Mouse (Mus musculus): ENCODE results near the gene Efemp1. TPM values are rescaled to one million over a fixed set of nuclear protein-coding genes. Genes with fewer than 3 reads are reported as not detected.

Efemp1 gene
- polyA plus RNA-seq, 2 experiments from 2014 or later: not detected

DNA sequence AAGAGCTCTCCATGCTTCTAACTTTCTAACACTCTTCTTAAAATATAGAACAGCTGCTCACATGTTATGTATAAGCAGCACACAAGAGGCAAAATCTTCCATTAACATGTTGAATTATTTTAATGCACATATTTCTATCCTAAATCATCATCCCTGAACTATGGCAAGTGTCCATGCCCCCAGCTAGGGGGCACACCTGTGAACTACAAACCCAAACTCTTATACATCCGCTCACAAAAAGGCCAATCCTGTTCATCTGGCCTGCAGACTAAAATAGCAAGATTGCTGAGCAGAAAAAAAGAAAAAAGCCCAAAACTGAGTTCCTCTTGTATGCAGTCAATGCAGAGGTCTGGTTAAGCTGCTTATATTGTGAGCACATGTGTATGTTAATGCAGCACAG, 86.6 kb downstream of the Efemp1 start:
- ATAC-seq: no peak

DNA sequence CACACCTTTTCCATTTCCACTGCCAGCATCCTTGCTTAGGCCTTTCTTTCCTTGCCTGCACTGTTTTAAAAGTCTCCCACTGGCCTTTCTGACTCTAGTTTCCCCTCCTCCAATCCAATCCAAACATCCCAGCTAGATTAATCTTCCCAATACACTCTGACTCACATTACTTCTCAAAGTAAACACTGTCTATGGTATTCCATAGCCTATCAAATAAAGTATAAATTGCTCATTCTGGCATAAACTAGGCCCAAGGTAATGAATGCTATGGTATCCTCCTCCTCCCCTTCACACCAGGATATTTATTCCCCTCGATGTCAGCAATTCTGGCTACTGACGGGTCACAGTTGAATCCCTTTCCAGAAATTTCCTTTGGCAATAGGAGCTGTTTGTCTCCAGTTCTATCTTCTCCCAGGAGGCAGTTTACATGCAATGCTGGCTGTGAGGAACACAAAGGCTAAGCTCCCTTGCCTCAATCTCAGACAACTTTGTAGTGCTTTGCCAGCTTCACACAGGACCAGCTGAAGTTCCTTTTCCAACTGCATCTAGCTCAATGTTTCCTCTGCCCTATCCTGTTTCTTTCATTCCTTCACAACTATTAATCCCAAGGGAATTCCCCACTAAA, 98.7 kb downstream of the Efemp1 start:
- no peak for ATAC-seq

- ATAC-seq: no peak
These were observed 101.8 kb downstream of the Efemp1 start for GRCm38 (mm10) chr11:28954673-28955304.

DNA sequence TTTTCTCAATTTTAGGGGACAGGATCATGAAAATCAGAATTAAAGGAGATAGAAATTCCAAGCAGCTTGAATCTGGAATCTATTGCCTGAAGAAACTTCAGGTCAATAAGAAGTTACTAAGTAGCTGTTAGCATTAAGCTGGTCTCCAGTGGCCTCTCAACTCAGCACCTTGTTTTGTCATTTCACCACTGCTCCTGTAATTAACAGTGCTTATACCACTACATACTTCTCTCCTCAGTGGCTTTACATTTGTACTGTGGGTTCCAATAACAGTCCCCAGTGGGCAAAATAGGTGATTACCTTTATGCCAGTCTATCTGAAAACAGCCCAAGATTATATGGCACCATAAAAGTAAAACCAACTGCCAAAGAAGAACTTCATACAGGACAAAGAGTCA, 102.3 kb downstream of the Efemp1 start:
- ATAC-seq: no peak

GRCm38 (mm10) chr11:28961381-28961780, 108.4 kb downstream of the Efemp1 start:
- ATAC-seq: no peak
